Mouse (Mus musculus): ENCODE measurements around the gene Snx17.

GRCm38 (mm10) chr5:31179301-31179765, 13.7 kb upstream of the Snx17 start:
- TF ChIP-seq POLR2A (IDR thresholded peaks at IDR 0.05; ENCODE audit: extremely low read depth, insufficient read depth, low read length): no peak
- no peak for TF ChIP-seq CTCF (IDR thresholded peaks at IDR 0.05; ENCODE audit: extremely low read depth, insufficient read depth, low read length)
